Mouse (Mus musculus): ENCODE results near the gene Tmem181a. TPM values are rescaled to one million over a fixed set of nuclear protein-coding genes. Genes with fewer than 3 reads are reported as not detected.
"Not testable (repeated sequence)": the region's sequence is repeated elsewhere in the genome, so short reads cannot be mapped to it uniquely, and the experiment has no call there.

Gene Tmem181a
- polyA plus RNA-seq (2015; fragmentation: Nextera tagmentation; extraction: Ambion mirVana) = 51.9 and 57.8 TPM in 2 replicates

- not testable (repeated sequence) for H3K36me3 ChIP-seq (replicated peaks); H3K9me3 ChIP-seq; H3K27me3 ChIP-seq (replicated peaks); H3K4me1 ChIP-seq; H3K27ac ChIP-seq
- H3K4me2 ChIP-seq = peak within 1 kb of the TSS; percentile 45
- WGBS = 0% methylated on average over 20 of the region's 51 CpGs
- ATAC-seq (replicated peaks) = peak; percentile 91
- H3K4me3 ChIP-seq = peak within 1 kb of the TSS; percentile 42
- H3K9ac ChIP-seq = peak within 1 kb of the TSS; percentile 46
These were observed at the start of gene Tmem181a for GRCm38 (mm10) chr17:6256400-6257069. Tmem181a (plus strand) TSS chr17:6256860.

- Histone ChIP-seq H3K36me3 (replicated peaks) (peaks cover 34% of the 10 kb centered on the region), H3K27me3 (replicated peaks) (no peaks in the 10 kb centered on the region)
- 98% methylated on average over 1 of the region's 1 CpGs for WGBS
These were observed 44.9 kb upstream of the Tmem181a start for GRCm38 (mm10) chr17:6211721-6212120.

GRCm38 (mm10) chr17:6215640-6216039, 41.0 kb upstream of the Tmem181a start:
- no peaks in the 10 kb centered on the region for H3K27me3 ChIP-seq (replicated peaks)
- H3K4me1 ChIP-seq = no peaks in the 10 kb centered on the region
- WGBS = 93% methylated on average over 4 of the region's 4 CpGs
- ATAC-seq (replicated peaks) = no peak
- H3K4me2 ChIP-seq = no peak overlapping the region
- peaks cover 23% of the 10 kb centered on the region; the same call in 1 of the 2 replicates for H3K36me3 ChIP-seq (replicated peaks)
- no peaks in the 10 kb centered on the region for H3K9me3 ChIP-seq
- no peak overlapping the region for H3K9ac ChIP-seq
- H3K27ac ChIP-seq = no peak overlapping the region
- no peak overlapping the region for H3K4me3 ChIP-seq

More at GRCm38 (mm10) chr17:6211721-6212120, 44.9 kb upstream of the Tmem181a start:
- Histone ChIP-seq H3K9me3 (no peaks in the 10 kb centered on the region), H3K9ac (no peak overlapping the region), H3K27ac (no peak overlapping the region), H3K4me2 (no peak overlapping the region), H3K4me3 (no peak overlapping the region), H3K4me1 (no peaks in the 10 kb centered on the region)
- no peak for ATAC-seq (replicated peaks)

- Histone ChIP-seq H3K9ac (no peak overlapping the region), H3K27ac (no peak overlapping the region), H3K4me3 (no peak overlapping the region), H3K36me3 (replicated peaks) (peaks cover 23% of the 10 kb centered on the region; the same call in 1 of the 2 replicates), H3K9me3 (no peaks in the 10 kb centered on the region), H3K4me1 (no peaks in the 10 kb centered on the region), H3K27me3 (replicated peaks) (no peaks in the 10 kb centered on the region), H3K4me2 (no peak overlapping the region)
- no peak for ATAC-seq (replicated peaks)
- WGBS = 94% methylated on average over 10 of the region's 10 CpGs
These were observed 40.1 kb upstream of the Tmem181a start for GRCm38 (mm10) chr17:6216514-6216913.

- H3K27me3 ChIP-seq (replicated peaks); H3K9ac ChIP-seq; H3K4me2 ChIP-seq; H3K27ac ChIP-seq; H3K9me3 ChIP-seq; H3K4me3 ChIP-seq; H3K4me1 ChIP-seq; H3K36me3 ChIP-seq (replicated peaks): not testable (repeated sequence)
- 0 out of 2 replicates have a peak, but pooled peaks have one; percentile 48 for ATAC-seq (replicated peaks)
- whole genome bisulfite sequencing = no CpG with 5 or more reads among the region's 7 CpGs
These were observed 24.0 kb upstream of the Tmem181a start for GRCm38 (mm10) chr17:6232633-6233032.

GRCm38 (mm10) chr17:6251298-6251697, 5.4 kb upstream of the Tmem181a start:
- H3K4me3 ChIP-seq; ATAC-seq (replicated peaks); H3K36me3 ChIP-seq (replicated peaks); H3K27ac ChIP-seq; H3K4me2 ChIP-seq; H3K27me3 ChIP-seq (replicated peaks); H3K9me3 ChIP-seq; H3K9ac ChIP-seq; H3K4me1 ChIP-seq: not testable (repeated sequence)
- WGBS = 91% methylated on average over 1 of the region's 1 CpGs

- H3K9me3 ChIP-seq; H3K4me1 ChIP-seq; H3K27ac ChIP-seq; H3K27me3 ChIP-seq (replicated peaks); H3K36me3 ChIP-seq (replicated peaks): not testable (repeated sequence)
- peak overlapping the region; percentile 42 for H3K4me3 ChIP-seq
- H3K4me2 ChIP-seq = peak overlapping the region; percentile 45
- under 1% methylated on average over 20 of the region's 20 CpGs for WGBS
- ATAC-seq (replicated peaks) = peak; percentile 73
- H3K9ac ChIP-seq = peak overlapping the region; percentile 46
These were observed 403 bp downstream of the Tmem181a start for GRCm38 (mm10) chr17:6257070-6257456.

- ATAC-seq (replicated peaks) = peak; percentile 85
- H3K4me3 ChIP-seq = peak overlapping the region; percentile 51
- H3K27me3 ChIP-seq (replicated peaks); H3K36me3 ChIP-seq (replicated peaks); H3K9me3 ChIP-seq; H3K27ac ChIP-seq; H3K4me1 ChIP-seq: not testable (repeated sequence)
- H3K4me2 ChIP-seq = peak overlapping the region; percentile 73
- peak overlapping the region; percentile 41; the same call in 1 of the 2 replicates for H3K9ac ChIP-seq
- 2% methylated on average over 77 of the region's 84 CpGs for WGBS
These were observed 13.5 kb downstream of the Tmem181a start for GRCm38 (mm10) chr17:6269876-6270831.

GRCm38 (mm10) chr17:6270840-6271239, 14.2 kb downstream of the Tmem181a start:
- not testable (repeated sequence) for H3K27me3 ChIP-seq (replicated peaks); H3K4me1 ChIP-seq; H3K27ac ChIP-seq; ATAC-seq (replicated peaks); H3K9me3 ChIP-seq; H3K36me3 ChIP-seq (replicated peaks)
- Histone ChIP-seq H3K4me2 (peak overlapping the region; percentile 73), H3K4me3 (peak overlapping the region; percentile 51), H3K9ac (peak overlapping the region; percentile 41; the same call in 1 of the 2 replicates)
- under 1% methylated on average over 25 of the region's 25 CpGs for WGBS

GRCm38 (mm10) chr17:6271970-6272369, 15.3 kb downstream of the Tmem181a start:
- not testable (repeated sequence) for H3K27me3 ChIP-seq (replicated peaks); H3K36me3 ChIP-seq (replicated peaks); H3K27ac ChIP-seq; H3K9me3 ChIP-seq; H3K4me3 ChIP-seq; H3K9ac ChIP-seq; H3K4me1 ChIP-seq; H3K4me2 ChIP-seq; ATAC-seq (replicated peaks)
- 93% methylated on average over 6 of the region's 6 CpGs for WGBS

GRCm38 (mm10) chr17:6274693-6275092, 18.0 kb downstream of the Tmem181a start:
- H3K9me3 ChIP-seq; H3K4me3 ChIP-seq; H3K4me1 ChIP-seq; H3K27me3 ChIP-seq (replicated peaks); H3K9ac ChIP-seq; H3K27ac ChIP-seq; H3K4me2 ChIP-seq; ATAC-seq (replicated peaks); H3K36me3 ChIP-seq (replicated peaks): not testable (repeated sequence)
- 95% methylated on average over 6 of the region's 6 CpGs for WGBS

- not testable (repeated sequence) for H3K9ac ChIP-seq; H3K4me3 ChIP-seq; H3K36me3 ChIP-seq (replicated peaks); H3K9me3 ChIP-seq; H3K4me1 ChIP-seq; H3K27ac ChIP-seq; ATAC-seq (replicated peaks); H3K4me2 ChIP-seq; H3K27me3 ChIP-seq (replicated peaks)
- WGBS = 77% methylated on average over 8 of the region's 8 CpGs
These were observed 22.5 kb downstream of the Tmem181a start for GRCm38 (mm10) chr17:6279205-6279604.

All from midbrain, embryonic 15.5 days (tissue).